Mouse (Mus musculus) midbrain, postnatal 0 days (tissue): ENCODE results near the gene Krt13. TPM values are rescaled to one million over a fixed set of nuclear protein-coding genes. Genes with fewer than 3 reads are reported as not detected.

Source experiments
- ATAC-seq: fragments of 200-750 bp; cut with Nextera tagmentation; 2 replicates; pipeline ENCODE4 v1.8.0; 2017; ENCODE audit warnings: moderate number of reproducible peaks, mild to moderate bottlenecking, moderate TSS enrichment, moderate library complexity; ENCODE audit not compliant: low FRiP score
- DNase-seq: peaks from one replicate; pipeline ENCODE4 v3.0.0-alpha.2; 2015; ENCODE audit warnings: low spot score
- H3K27ac ChIP-seq: fragments of 300-500 bp; sonication (generic); 2 replicates; pipeline ENCODE4 v1.5.1; 2014; ENCODE audit warnings: low read depth, mild to moderate bottlenecking, low read length, mixed read lengths
- H3K27me3 ChIP-seq: fragments of 300-500 bp; sonication (generic); 2 replicates; pipeline ENCODE4 v1.6.1; 2014; ENCODE audit warnings: low read length, control low read depth, mixed read lengths; ENCODE audit not compliant: insufficient read depth
- H3K36me3 ChIP-seq: fragments of 300-500 bp; sonication (generic); 2 replicates; pipeline ENCODE4 v1.6.1; 2014; ENCODE audit warnings: low read length, control low read depth, mixed read lengths; ENCODE audit not compliant: insufficient read depth
- H3K4me1 ChIP-seq: fragments of 300-500 bp; sonication (generic); 2 replicates; pipeline ENCODE4 v1.6.1; 2014; ENCODE audit warnings: mild to moderate bottlenecking, control low read depth, antibody characterized with exemption, low read length, mixed read lengths; ENCODE audit not compliant: insufficient read depth
- H3K4me2 ChIP-seq: fragments of 300-500 bp; sonication (generic); 2 replicates; pipeline ENCODE4 v1.6.1; 2014; ENCODE audit warnings: low read depth, mild to moderate bottlenecking, low read length, mixed read lengths; ENCODE audit not compliant: poor library complexity, severe bottlenecking
- H3K4me3 ChIP-seq: fragments of 300-500 bp; sonication (generic); 2 replicates; pipeline ENCODE4 v1.5.1; 2014; ENCODE audit warnings: low read depth, mild to moderate bottlenecking, low read length, moderate library complexity
- H3K9ac ChIP-seq: fragments of 300-500 bp; sonication (generic); replicated peaks from 2 replicates; pipeline ENCODE4 v1.6.1; 2014; ENCODE audit warnings: mild to moderate bottlenecking, low read length, moderate library complexity, mixed read lengths; ENCODE audit not compliant: poor library complexity, severe bottlenecking
- H3K9me3 ChIP-seq: fragments of 300-500 bp; sonication (generic); 2 replicates; pipeline ENCODE4 v1.6.1; 2016; ENCODE audit warnings: low read length, control low read depth
- CTCF ChIP-seq: IDR thresholded peaks from 2 replicates; pipeline ENCODE4 v1.5.1; 2016; ENCODE audit warnings: antibody characterized with exemption, mild to moderate bottlenecking
- WGBS: fragments of 180-500 bp; shearing (Covaris S2); extraction: QIAGEN DNeasy Blood & Tissue Kit; methylation state at CpG from one replicate; pipeline ENCODE4 v1.1.7; 2014; 5-methylcytosine and 5-hydroxymethylcytosine counted together
- polyA plus RNA-seq: library from polyadenylated mRNA; unstranded; fragments of >200 nt; fragmentation: Nextera tagmentation; extraction: Ambion mirVana; gene quantifications from 2 replicates; pipeline ENCODE4 v1.2.1, GENCODE M21; 2015
- total RNA-seq: library from RNA; depleted of rRNA; stranded (reverse); fragments of >200 nt; gene quantifications from 2 replicates; pipeline ENCODE4 v1.2.3, GENCODE M21; 2014

The Krt13 gene
- total and polyA plus RNA-seq, 2 experiments from 2014 or later = not detected

GRCm38 (mm10) chr11:100124901-100125300, 3.5 kb upstream of the Krt13 start:
- Histone ChIP-seq H3K27ac (no peak overlapping the region), H3K36me3 (no peaks in the 10 kb centered on the region), H3K9me3 (no peaks in the 10 kb centered on the region), H3K4me1 (no peaks in the 10 kb centered on the region), H3K4me3 (no peak overlapping the region), H3K9ac (no peak overlapping the region), H3K4me2 (no peak overlapping the region), H3K27me3 (no peaks in the 10 kb centered on the region)
- ATAC-seq (no peak), DNase-seq (no peak)
- 77% methylated on average over 7 of the region's 7 CpGs for WGBS
- no peak for TF ChIP-seq CTCF

GRCm38 (mm10) chr11:100120331-100120730, 1.0 kb downstream of the Krt13 start:
- H3K4me1 ChIP-seq = no peaks in the 10 kb centered on the region
- no peak for TF ChIP-seq CTCF

DNA sequence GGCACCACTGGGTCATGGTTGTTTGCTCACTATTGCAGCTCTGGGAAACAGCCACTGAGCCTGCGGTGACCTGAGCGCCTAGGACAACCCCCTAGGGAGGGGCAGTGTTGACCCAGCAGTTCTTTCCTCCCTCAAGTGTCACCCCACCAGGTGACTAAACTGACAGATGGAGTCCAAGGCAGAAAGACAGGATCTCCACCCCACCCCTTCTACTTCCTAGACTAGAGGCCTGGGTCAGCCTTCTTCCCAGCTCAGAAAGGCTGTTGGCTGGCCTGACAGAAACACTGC, 7.7 kb downstream of the Krt13 start:
- Histone ChIP-seq H3K9me3 (no peaks in the 10 kb centered on the region), H3K27me3 (no peaks in the 10 kb centered on the region), H3K9ac (no peak overlapping the region), H3K36me3 (no peaks in the 10 kb centered on the region), H3K27ac (no peak overlapping the region), H3K4me2 (no peak overlapping the region), H3K4me3 (no peak overlapping the region), H3K4me1 (no peaks in the 10 kb centered on the region)
- WGBS = 91% methylated on average over 2 of the region's 2 CpGs
- TF ChIP-seq CTCF = no peak
- no peak for DNase-seq
- ATAC-seq = no peak

More at GRCm38 (mm10) chr11:100120331-100120730, 1.0 kb downstream of the Krt13 start:
- DNase-seq = no peak
- Histone ChIP-seq H3K27me3 (no peaks in the 10 kb centered on the region), H3K27ac (no peak overlapping the region), H3K9me3 (no peaks in the 10 kb centered on the region), H3K36me3 (no peaks in the 10 kb centered on the region), H3K4me3 (no peak overlapping the region), H3K4me2 (no peak overlapping the region), H3K9ac (no peak overlapping the region)
- ATAC-seq = no peak
- 92% methylated on average over 5 of the region's 5 CpGs for WGBS

- Histone ChIP-seq H3K9ac (no peak overlapping the region), H3K9me3 (no peaks in the 10 kb centered on the region), H3K36me3 (no peaks in the 10 kb centered on the region), H3K27me3 (no peaks in the 10 kb centered on the region), H3K27ac (no peak overlapping the region), H3K4me1 (no peaks in the 10 kb centered on the region), H3K4me3 (no peak overlapping the region), H3K4me2 (no peak overlapping the region)
- no peak for TF ChIP-seq CTCF
- ATAC-seq = no peak
- DNase-seq = no peak
- WGBS = 82% methylated on average over 11 of the region's 11 CpGs
Measured at GRCm38 (mm10) chr11:100112935-100113741, 8.2 kb downstream of the Krt13 start.

DNA sequence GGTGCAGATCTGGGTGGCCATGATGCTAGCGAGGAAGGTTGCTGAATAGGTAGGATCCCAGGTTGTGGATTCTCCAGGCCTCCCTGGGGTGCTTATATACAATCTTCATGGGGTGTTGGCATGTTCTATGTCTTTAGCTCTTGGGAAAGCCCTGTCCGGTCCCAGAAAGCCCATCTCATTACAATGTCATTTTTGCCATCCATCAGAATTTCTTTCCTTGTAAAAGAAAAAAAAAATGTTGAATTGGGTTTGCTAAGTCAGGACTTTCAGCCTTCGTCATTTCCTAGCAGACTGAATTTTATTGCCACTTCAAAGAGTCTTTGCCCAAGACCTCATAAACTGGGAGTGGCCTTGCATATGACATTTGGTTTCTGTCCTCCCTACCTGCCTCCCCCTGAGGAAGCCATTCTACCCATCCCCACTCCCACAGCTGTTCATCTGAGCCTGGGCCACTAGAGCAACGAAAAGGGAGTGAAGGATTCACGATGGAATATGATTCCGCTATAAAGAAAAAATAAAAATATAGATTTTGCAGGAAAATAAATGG, 15.7 kb downstream of the Krt13 start, which contains the start of gene Krt36:
Gene Krt36 (minus strand): TSS at position 51 of the 547 bp plus-strand sequence.
- Histone ChIP-seq H3K4me2 (no peak within 1 kb of the TSS), H3K9me3 (no peaks in the 10 kb centered on the region), H3K4me1 (no peaks in the 10 kb centered on the region), H3K27ac (no peak within 1 kb of the TSS), H3K36me3 (no peaks in the 10 kb centered on the region), H3K9ac (no peak within 1 kb of the TSS), H3K27me3 (no peaks in the 10 kb centered on the region), H3K4me3 (no peak within 1 kb of the TSS)
- ATAC-seq = no peak
- no peak for DNase-seq
- no peak for TF ChIP-seq CTCF
- 92% methylated on average over 6 of the region's 6 CpGs for WGBS

DNA sequence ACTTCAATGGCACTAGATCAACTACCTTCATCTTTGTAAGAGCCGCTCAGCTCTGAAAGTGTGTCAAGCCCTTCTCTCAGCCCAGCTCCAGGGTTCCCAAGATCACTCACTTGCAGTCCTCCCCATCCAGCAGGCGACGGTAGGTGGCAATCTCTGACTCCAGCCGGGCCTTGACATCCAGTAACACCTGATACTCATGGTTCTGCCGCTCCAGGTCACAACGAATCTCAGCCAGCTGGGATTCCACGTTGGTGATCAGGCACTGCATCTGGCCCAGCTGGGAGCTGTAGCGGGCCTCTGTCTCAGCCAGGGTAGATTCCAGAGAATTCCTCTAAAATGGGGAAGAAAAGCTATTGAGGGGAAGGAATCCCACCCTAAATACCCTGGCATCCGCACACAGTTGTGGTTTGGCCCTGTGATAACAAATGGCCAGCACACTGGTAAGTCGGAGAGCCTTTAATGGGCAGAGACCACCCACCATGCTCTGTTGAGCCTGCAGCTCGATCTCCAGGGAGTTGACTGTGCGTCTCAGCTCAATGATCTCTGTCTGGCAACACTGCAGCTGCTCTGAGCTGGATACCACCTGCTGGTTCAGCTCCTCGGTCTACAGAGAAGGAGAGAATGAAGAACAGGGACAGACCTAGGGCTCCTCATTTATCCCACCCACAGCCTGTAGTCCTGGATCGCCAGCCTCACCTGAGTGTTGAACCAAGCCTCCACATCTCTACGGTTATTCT, 18.5 kb downstream of the Krt13 start:
- no peak overlapping the region for H3K4me3 ChIP-seq
- no peak for ATAC-seq

More for the DNA sequence above, 18.5 kb downstream of the Krt13 start:
- Histone ChIP-seq H3K9ac (no peak overlapping the region), H3K27me3 (no peaks in the 10 kb centered on the region), H3K27ac (no peak overlapping the region), H3K4me2 (no peak overlapping the region), H3K9me3 (no peaks in the 10 kb centered on the region), H3K36me3 (no peaks in the 10 kb centered on the region), H3K4me1 (no peaks in the 10 kb centered on the region)
- TF ChIP-seq CTCF = no peak
- 64% methylated on average over 15 of the region's 15 CpGs for WGBS
- no peak for DNase-seq
